Mouse (Mus musculus): ENCODE measurements around the gene Gm20388. TPM values are rescaled to one million over a fixed set of nuclear protein-coding genes. Genes with fewer than 3 reads are reported as not detected.
A peak's percentile ranks its signal among the peaks of the same experiment; 100 is the strongest.

Gene Gm20388
- polyA plus RNA-seq, 1 experiment from 2014 or later, result not detected

- Histone ChIP-seq H3K4me3 (no peak overlapping the region), H3K27ac (no peak overlapping the region), H3K27me3 (no peaks in the 10 kb centered on the region), H3K9ac (no peak overlapping the region), H3K4me1 (peaks cover 8% of the 10 kb centered on the region; the same call in 1 of the 2 replicates), H3K4me2 (no peak overlapping the region), H3K9me3 (no peaks in the 10 kb centered on the region), H3K36me3 (no peaks in the 10 kb centered on the region)
- WGBS, result 87% methylated on average over 8 of the region's 8 CpGs
- ATAC-seq (ENCODE audit: insufficient number of reproducible peaks, insufficient read depth, low FRiP score, low TSS enrichment, low read depth), result no peak
Observed at GRCm38 (mm10) chr8:121921582-121921981, 2010.9 kb downstream of the Gm20388 start.

DNA sequence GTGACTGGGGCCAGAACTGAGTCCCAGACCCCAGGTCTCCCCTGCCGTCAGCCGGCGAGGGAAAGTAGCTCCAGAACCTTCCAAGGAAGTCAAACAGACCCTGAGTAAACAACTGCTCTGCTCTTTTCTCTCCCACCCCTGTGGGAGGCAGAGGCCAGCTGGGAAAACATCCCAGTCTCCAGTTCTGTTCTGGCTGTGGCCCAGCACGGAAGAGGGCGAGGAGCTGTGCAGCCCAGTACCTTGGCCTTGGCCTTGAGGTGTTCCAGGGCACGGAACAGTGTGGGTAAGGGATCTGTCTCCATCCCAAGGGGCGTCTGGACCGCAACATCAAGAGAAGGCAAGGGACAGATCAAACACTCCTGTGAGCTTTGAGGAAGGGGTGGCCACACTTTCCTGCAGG, 2011.5 kb downstream of the Gm20388 start:
- H3K27me3 ChIP-seq, result no peaks in the 10 kb centered on the region
- H3K4me3 ChIP-seq, result no peak overlapping the region
- no peaks in the 10 kb centered on the region for H3K9me3 ChIP-seq
- no peak overlapping the region for H3K4me2 ChIP-seq
- WGBS, result 76% methylated on average over 8 of the region's 8 CpGs
- H3K27ac ChIP-seq, result no peak overlapping the region
- H3K36me3 ChIP-seq, result no peaks in the 10 kb centered on the region
- no peak overlapping the region for H3K9ac ChIP-seq
- no peak for ATAC-seq (ENCODE audit: insufficient number of reproducible peaks, insufficient read depth, low FRiP score, low TSS enrichment, low read depth)
- peaks cover 8% of the 10 kb centered on the region; the same call in 1 of the 2 replicates for H3K4me1 ChIP-seq

GRCm38 (mm10) chr8:121924681-121925080, 2014.0 kb downstream of the Gm20388 start:
- H3K4me1 ChIP-seq, result peaks cover 7% of the 10 kb centered on the region; the same call in 1 of the 2 replicates
- H3K4me3 ChIP-seq, result no peak overlapping the region
- H3K4me2 ChIP-seq, result no peak overlapping the region
- no peak for ATAC-seq (ENCODE audit: insufficient number of reproducible peaks, insufficient read depth, low FRiP score, low TSS enrichment, low read depth)
- no peaks in the 10 kb centered on the region for H3K27me3 ChIP-seq
- no peak overlapping the region for H3K27ac ChIP-seq
- 85% methylated on average over 5 of the region's 5 CpGs for WGBS
- H3K9ac ChIP-seq, result no peak overlapping the region
- H3K9me3 ChIP-seq, result no peaks in the 10 kb centered on the region
- H3K36me3 ChIP-seq, result no peaks in the 10 kb centered on the region

DNA sequence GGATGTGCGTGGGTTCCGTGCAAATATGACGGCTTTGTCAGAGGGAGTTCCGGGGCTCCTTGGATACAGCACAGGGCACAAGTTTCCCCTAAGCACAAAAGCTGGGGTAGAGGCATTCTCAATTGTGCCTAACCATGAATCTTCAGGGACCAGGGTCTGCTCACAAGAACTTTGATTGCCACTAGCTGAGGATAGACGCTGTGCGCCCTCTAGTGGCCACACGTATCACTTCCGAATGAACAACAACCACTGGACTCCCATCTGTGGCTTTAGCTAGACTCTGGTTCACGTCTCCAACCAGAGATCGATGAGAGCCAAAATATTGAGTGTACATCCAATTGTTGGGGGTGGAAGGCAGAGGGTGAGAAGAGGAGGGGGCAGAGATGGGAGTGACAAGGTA, 2015.0 kb downstream of the Gm20388 start:
- WGBS, result 31% methylated on average over 10 of the region's 10 CpGs
- no peak overlapping the region for H3K27ac ChIP-seq
- no peak overlapping the region for H3K9ac ChIP-seq
- no peaks in the 10 kb centered on the region for H3K27me3 ChIP-seq
- peaks cover 4% of the 10 kb centered on the region; the same call in 1 of the 2 replicates for H3K4me1 ChIP-seq
- H3K4me2 ChIP-seq, result no peak overlapping the region
- H3K4me3 ChIP-seq, result no peak overlapping the region
- H3K9me3 ChIP-seq, result no peaks in the 10 kb centered on the region
- no peaks in the 10 kb centered on the region for H3K36me3 ChIP-seq
- no peak for ATAC-seq (ENCODE audit: insufficient number of reproducible peaks, insufficient read depth, low FRiP score, low TSS enrichment, low read depth)

GRCm38 (mm10) chr8:121926266-121926665, 2015.6 kb downstream of the Gm20388 start:
- 65% methylated on average over 8 of the region's 8 CpGs for WGBS
- ATAC-seq (ENCODE audit: insufficient number of reproducible peaks, insufficient read depth, low FRiP score, low TSS enrichment, low read depth), result no peak
- no peaks in the 10 kb centered on the region for H3K36me3 ChIP-seq
- H3K4me2 ChIP-seq, result no peak overlapping the region
- no peaks in the 10 kb centered on the region for H3K9me3 ChIP-seq
- H3K27me3 ChIP-seq, result no peaks in the 10 kb centered on the region
- H3K4me1 ChIP-seq, result peaks cover 4% of the 10 kb centered on the region; the same call in 1 of the 2 replicates
- no peak overlapping the region for H3K9ac ChIP-seq
- H3K4me3 ChIP-seq, result no peak overlapping the region
- no peak overlapping the region for H3K27ac ChIP-seq

DNA sequence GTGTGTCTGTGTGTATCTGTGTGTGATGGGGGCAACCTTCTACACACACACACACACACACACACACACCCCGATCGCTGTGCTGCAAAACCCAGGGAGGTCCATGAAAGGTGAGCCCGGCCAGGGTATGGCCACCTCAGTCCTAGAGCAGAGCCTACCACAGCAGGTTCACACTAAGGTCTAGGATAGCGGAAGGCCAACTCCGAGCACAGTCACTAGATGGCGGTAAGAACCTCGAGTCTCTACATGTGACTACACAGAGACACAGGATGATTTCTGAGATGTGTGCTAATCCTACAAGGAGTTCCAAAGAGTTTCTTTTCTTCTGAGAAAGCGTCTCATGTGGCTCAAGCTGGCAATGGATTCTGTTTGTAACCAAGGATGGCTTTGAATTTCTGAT, 2016.7 kb downstream of the Gm20388 start:
- H3K9ac ChIP-seq, result no peak overlapping the region
- H3K4me2 ChIP-seq, result no peak overlapping the region
- ATAC-seq (ENCODE audit: insufficient number of reproducible peaks, insufficient read depth, low FRiP score, low TSS enrichment, low read depth), result no peak
- no peaks in the 10 kb centered on the region for H3K4me1 ChIP-seq
- no peaks in the 10 kb centered on the region for H3K36me3 ChIP-seq
- 41% methylated on average over 8 of the region's 8 CpGs for WGBS
- no peak overlapping the region for H3K27ac ChIP-seq
- no peaks in the 10 kb centered on the region for H3K9me3 ChIP-seq
- no peaks in the 10 kb centered on the region for H3K27me3 ChIP-seq
- H3K4me3 ChIP-seq, result no peak overlapping the region

- ATAC-seq (ENCODE audit: insufficient number of reproducible peaks, insufficient read depth, low FRiP score, low TSS enrichment, low read depth), result no peak
- no peak overlapping the region for H3K4me3 ChIP-seq
- H3K9ac ChIP-seq, result no peak overlapping the region
- H3K4me1 ChIP-seq, result peaks cover 1% of the 10 kb centered on the region; the same call in 1 of the 2 replicates
- H3K27ac ChIP-seq, result no peak overlapping the region
- no peaks in the 10 kb centered on the region for H3K36me3 ChIP-seq
- H3K27me3 ChIP-seq, result no peaks in the 10 kb centered on the region
- H3K4me2 ChIP-seq, result no peak overlapping the region
- WGBS, result 83% methylated on average over 4 of the region's 4 CpGs
- H3K9me3 ChIP-seq, result no peaks in the 10 kb centered on the region
Observed at GRCm38 (mm10) chr8:121930047-121930446, 2019.4 kb downstream of the Gm20388 start.

DNA sequence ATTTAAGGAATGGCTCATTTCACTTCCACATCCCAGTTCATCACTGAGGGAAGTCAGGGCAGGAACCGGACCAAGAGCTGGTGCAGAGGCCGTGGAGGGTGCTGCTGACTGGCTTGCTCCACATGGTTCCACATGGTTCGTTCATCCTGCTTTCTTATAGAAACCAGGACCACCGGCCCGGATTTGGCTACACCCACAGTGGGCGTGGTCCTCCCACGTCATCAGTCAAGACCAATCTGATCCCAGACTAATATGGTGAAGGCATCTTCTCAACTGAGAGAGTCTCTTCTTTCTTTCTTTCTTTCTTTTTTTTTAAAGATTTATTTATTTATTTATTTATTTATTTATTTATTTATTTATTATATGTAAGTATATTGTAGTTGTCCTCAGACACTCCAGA, 2020.9 kb downstream of the Gm20388 start:
- H3K27me3 ChIP-seq, result no peaks in the 10 kb centered on the region
- 76% methylated on average over 7 of the region's 7 CpGs for WGBS
- H3K27ac ChIP-seq, result no peak overlapping the region
- H3K9ac ChIP-seq, result no peak overlapping the region
- H3K4me2 ChIP-seq, result no peak overlapping the region
- no peak overlapping the region for H3K4me3 ChIP-seq
- no peak for ATAC-seq (ENCODE audit: insufficient number of reproducible peaks, insufficient read depth, low FRiP score, low TSS enrichment, low read depth)
- H3K36me3 ChIP-seq, result no peaks in the 10 kb centered on the region
- no peaks in the 10 kb centered on the region for H3K9me3 ChIP-seq
- peaks cover 7% of the 10 kb centered on the region for H3K4me1 ChIP-seq

- peaks cover 7% of the 10 kb centered on the region for H3K4me1 ChIP-seq
- no peak for ATAC-seq (ENCODE audit: insufficient number of reproducible peaks, insufficient read depth, low FRiP score, low TSS enrichment, low read depth)
- H3K4me2 ChIP-seq, result no peak overlapping the region
- no peaks in the 10 kb centered on the region for H3K9me3 ChIP-seq
- WGBS, result 68% methylated on average over 12 of the region's 12 CpGs
- H3K36me3 ChIP-seq, result no peaks in the 10 kb centered on the region
- no peak overlapping the region for H3K27ac ChIP-seq
- H3K4me3 ChIP-seq, result no peak overlapping the region
- H3K9ac ChIP-seq, result no peak overlapping the region
- H3K27me3 ChIP-seq, result no peaks in the 10 kb centered on the region
Observed at GRCm38 (mm10) chr8:121932026-121932667, 2021.5 kb downstream of the Gm20388 start.

DNA sequence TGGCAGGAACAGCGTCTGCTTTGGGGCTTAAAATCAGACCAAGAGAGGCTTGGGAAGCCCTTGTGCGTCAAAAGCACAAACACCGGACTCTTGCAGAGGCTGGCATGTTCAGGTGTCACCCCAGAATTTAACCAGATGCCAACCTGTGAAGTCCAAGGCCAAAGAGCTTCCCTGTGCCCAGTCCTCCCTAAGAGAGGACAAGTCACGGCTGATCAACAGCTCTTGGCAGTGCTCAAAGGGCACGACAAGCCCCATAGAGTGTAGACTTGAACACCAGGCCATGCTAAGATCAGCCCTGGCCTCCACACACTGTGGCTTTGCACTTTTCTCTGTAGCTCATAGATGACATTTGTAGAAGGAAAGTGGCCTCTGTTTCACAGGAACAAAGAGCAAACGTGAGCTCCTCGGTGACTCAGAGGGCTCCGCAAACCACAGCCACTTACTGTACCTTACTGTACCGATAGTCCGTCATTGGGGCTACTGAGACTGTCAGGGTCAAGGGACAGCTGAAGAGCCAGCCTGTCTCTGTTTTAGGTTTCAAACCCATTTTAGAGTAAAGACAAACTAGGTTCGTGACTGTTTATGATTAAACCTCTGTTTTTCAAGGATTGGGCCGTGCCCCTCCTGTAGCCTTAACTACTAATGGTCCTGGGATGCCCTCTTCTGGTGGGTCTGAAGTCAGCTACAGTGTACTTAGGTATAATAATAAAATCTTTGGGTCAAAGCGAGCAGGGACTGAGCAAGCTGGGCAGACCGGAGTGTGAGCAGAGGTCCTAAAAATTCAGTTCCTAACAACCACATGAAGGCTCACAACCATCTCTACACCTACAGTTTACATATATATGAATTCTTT, 2022.3 kb downstream of the Gm20388 start:
- no peak for ATAC-seq (ENCODE audit: insufficient number of reproducible peaks, insufficient read depth, low FRiP score, low TSS enrichment, low read depth)
- 81% methylated on average over 14 of the region's 14 CpGs for WGBS
- Histone ChIP-seq H3K27me3 (no peaks in the 10 kb centered on the region), H3K9me3 (no peaks in the 10 kb centered on the region), H3K27ac (no peak overlapping the region), H3K4me3 (no peak overlapping the region), H3K36me3 (no peaks in the 10 kb centered on the region), H3K4me1 (peaks cover 7% of the 10 kb centered on the region), H3K9ac (no peak overlapping the region), H3K4me2 (no peak overlapping the region)

GRCm38 (mm10) chr8:121934506-121934905, 2023.9 kb downstream of the Gm20388 start:
- no peaks in the 10 kb centered on the region for H3K27me3 ChIP-seq
- ATAC-seq (ENCODE audit: insufficient number of reproducible peaks, insufficient read depth, low FRiP score, low TSS enrichment, low read depth), result no peak
- 41% methylated on average over 4 of the region's 4 CpGs for WGBS
- H3K9ac ChIP-seq, result no peak overlapping the region
- no peak overlapping the region for H3K27ac ChIP-seq
- no peak overlapping the region for H3K4me3 ChIP-seq
- no peaks in the 10 kb centered on the region for H3K36me3 ChIP-seq
- H3K9me3 ChIP-seq, result no peaks in the 10 kb centered on the region
- peaks cover 7% of the 10 kb centered on the region for H3K4me1 ChIP-seq
- no peak overlapping the region for H3K4me2 ChIP-seq

DNA sequence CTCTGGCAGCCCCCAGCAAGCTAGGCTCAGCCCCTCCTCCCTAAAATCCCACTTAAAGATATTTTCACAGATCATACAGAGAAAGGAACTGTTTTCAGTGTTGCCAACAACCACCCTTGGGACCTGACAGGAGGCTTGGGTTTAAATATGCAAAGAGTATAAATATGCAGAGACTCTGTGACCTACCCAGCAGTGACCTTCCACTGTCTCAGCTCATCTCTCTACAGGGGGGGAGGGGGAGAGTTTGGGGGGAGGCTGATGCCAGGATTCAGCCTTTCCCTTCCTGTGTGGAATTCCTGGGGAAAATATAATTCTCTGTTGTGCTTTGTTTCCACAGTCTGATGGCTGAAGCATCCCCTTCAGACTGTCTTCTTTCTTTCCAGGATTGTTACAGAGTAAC, 2024.3 kb downstream of the Gm20388 start:
- no peak overlapping the region for H3K4me3 ChIP-seq
- 0 out of 2 replicates have a peak overlapping the region, but pooled peaks have one; percentile 2 for H3K27ac ChIP-seq
- no peaks in the 10 kb centered on the region for H3K36me3 ChIP-seq
- no peak overlapping the region for H3K4me2 ChIP-seq
- 0 out of 2 replicates have a peak overlapping the region, but pooled peaks have one; percentile 27 for H3K9ac ChIP-seq
- H3K27me3 ChIP-seq, result no peaks in the 10 kb centered on the region
- peaks cover 7% of the 10 kb centered on the region for H3K4me1 ChIP-seq
- no peaks in the 10 kb centered on the region for H3K9me3 ChIP-seq
- ATAC-seq (ENCODE audit: insufficient number of reproducible peaks, insufficient read depth, low FRiP score, low TSS enrichment, low read depth), result no peak
